Mouse (Mus musculus) cerebellum, adult 2 months (tissue): ENCODE measurements around the gene Tmem204. TPM values are rescaled to one million over a fixed set of nuclear protein-coding genes. Genes with fewer than 3 reads are reported as not detected.
A peak's percentile ranks its signal among the peaks of the same experiment; 100 is the strongest.

Source experiments
- DNase-seq, 2 experiments: peaks; one replicate each; pipeline ENCODE4 v3.0.0; 2021
- H3K27ac ChIP-seq: fragments of 200-500 bp; 2 replicates; pipeline ENCODE4 v1.5.1; 2012; ENCODE audit warnings: low read length, control low read depth, inconsistent platforms; ENCODE audit not compliant: insufficient read depth
- H3K27me3 ChIP-seq: fragments of 200-500 bp; 2 replicates; pipeline ENCODE4 v1.6.1; 2012; ENCODE audit warnings: inconsistent platforms, mild to moderate bottlenecking, low read length, moderate library complexity; ENCODE audit not compliant: control insufficient read depth, insufficient read depth
- H3K4me1 ChIP-seq: fragments of 200-500 bp; 2 replicates; pipeline ENCODE4 v1.6.1; 2011; ENCODE audit warnings: low read length; ENCODE audit not compliant: control insufficient read depth, insufficient read depth
- H3K4me3 ChIP-seq: fragments of 200-500 bp; replicated peaks from 2 replicates; pipeline ENCODE3; 2011; ENCODE audit warnings: mild to moderate bottlenecking, low read depth, low read length, control low read depth; ENCODE audit not compliant: insufficient read depth
- CTCF ChIP-seq: fragments of 200-500 bp; IDR thresholded peaks from 2 replicates; pipeline ENCODE4 v1.5.1; 2011; ENCODE audit warnings: low read depth, mild to moderate bottlenecking, control low read depth, low read length, moderate library complexity, borderline replicate concordance; ENCODE audit not compliant: insufficient read depth
- POLR2A ChIP-seq: fragments of 200-500 bp; IDR thresholded peaks from 2 replicates; pipeline ENCODE4 v1.6.1; 2011; ENCODE audit warnings: low read length, control low read depth, borderline replicate concordance; ENCODE audit not compliant: insufficient read depth
- WGBS: fragments of 180-500 bp; shearing (Covaris S2); methylation state at CpG from one replicate; pipeline ENCODE4 v1.1.7; 2018; 5-methylcytosine and 5-hydroxymethylcytosine counted together
- polyA plus RNA-seq: library from polyadenylated mRNA; depleted of rRNA; stranded (reverse); fragments of >200 nt; gene quantifications from 2 replicates; pipeline ENCODE4 v1.2.3, GENCODE M21; 2012

Tmem204 gene
- polyA plus RNA-seq, 1 experiment: 20.4 TPM

GRCm38 (mm10) chr17:25107786-25108185 lies 24.4 kb upstream of the Tmem204 start:
- TF ChIP-seq POLR2A: no peak
- TF ChIP-seq CTCF: no peak
- WGBS: 31% methylated on average over 16 of the region's 16 CpGs
- DNase-seq: peak in 1 of 2 experiments; percentile 38
- Histone ChIP-seq H3K4me3 (no peak overlapping the region), H3K4me1 (peaks cover 31% of the 10 kb centered on the region), H3K27ac (no peak overlapping the region), H3K27me3 (no peaks in the 10 kb centered on the region)

GRCm38 (mm10) chr17:25101338-25101737 lies 17.9 kb upstream of the Tmem204 start:
- Histone ChIP-seq H3K4me3 (no peak overlapping the region), H3K4me1 (peaks cover 9% of the 10 kb centered on the region; the same call in 1 of the 2 replicates), H3K27ac (no peak overlapping the region), H3K27me3 (no peaks in the 10 kb centered on the region)
- WGBS: 91% methylated on average over 11 of the region's 11 CpGs
- no peak for DNase-seq
- no peak for TF ChIP-seq CTCF
- no peak for TF ChIP-seq POLR2A

- TF ChIP-seq POLR2A: no peak
- TF ChIP-seq CTCF: no peak
- no peak overlapping the region for H3K4me3 ChIP-seq
- no peak for DNase-seq
- no peak overlapping the region for H3K27ac ChIP-seq
- WGBS: 92% methylated on average over 6 of the region's 6 CpGs
- H3K27me3 ChIP-seq: no peaks in the 10 kb centered on the region
- H3K4me1 ChIP-seq: peaks cover 16% of the 10 kb centered on the region
These were observed 16.7 kb upstream of the Tmem204 start for GRCm38 (mm10) chr17:25100052-25100451.

GRCm38 (mm10) chr17:25096221-25096620 lies 12.8 kb upstream of the Tmem204 start:
- no peak overlapping the region for H3K4me3 ChIP-seq
- H3K27me3 ChIP-seq: no peaks in the 10 kb centered on the region
- 11% methylated on average over 2 of the region's 2 CpGs for WGBS
- peak; percentile 56 to 76 for DNase-seq
- TF ChIP-seq POLR2A (no peak), CTCF (no peak)
- H3K27ac ChIP-seq: no peak overlapping the region
- peaks cover 16% of the 10 kb centered on the region for H3K4me1 ChIP-seq

- WGBS: 84% methylated on average over 10 of the region's 10 CpGs
- Histone ChIP-seq H3K4me3 (no peak overlapping the region), H3K27me3 (no peaks in the 10 kb centered on the region), H3K27ac (no peak overlapping the region), H3K4me1 (peaks cover 2% of the 10 kb centered on the region)
- TF ChIP-seq CTCF (no peak), POLR2A (no peak)
- no peak for DNase-seq
These were observed 7.1 kb upstream of the Tmem204 start for GRCm38 (mm10) chr17:25090450-25090849.

- TF ChIP-seq POLR2A (no peak), CTCF (no peak)
- H3K27ac ChIP-seq: no peak overlapping the region
These were observed 5.8 kb upstream of the Tmem204 start for GRCm38 (mm10) chr17:25089158-25089557.

GRCm38 (mm10) chr17:25086724-25087123 lies 3.3 kb upstream of the Tmem204 start:
- Histone ChIP-seq H3K4me3 (no peak overlapping the region), H3K27ac (no peak overlapping the region), H3K4me1 (no peaks in the 10 kb centered on the region; the same call in 1 of the 2 replicates), H3K27me3 (no peaks in the 10 kb centered on the region)
- no peak for DNase-seq
- no peak for TF ChIP-seq POLR2A
- no peak for TF ChIP-seq CTCF
- WGBS: 78% methylated on average over 7 of the region's 7 CpGs

More at GRCm38 (mm10) chr17:25089158-25089557, 5.8 kb upstream of the Tmem204 start:
- 91% methylated on average over 10 of the region's 10 CpGs for WGBS
- Histone ChIP-seq H3K27me3 (no peaks in the 10 kb centered on the region), H3K4me3 (no peak overlapping the region), H3K4me1 (no peaks in the 10 kb centered on the region; the same call in 1 of the 2 replicates)
- no peak for DNase-seq

- DNase-seq: no peak
- no peak overlapping the region for H3K4me3 ChIP-seq
- no peaks in the 10 kb centered on the region for H3K27me3 ChIP-seq
- TF ChIP-seq POLR2A (no peak), CTCF (no peak)
- WGBS: 82% methylated on average over 13 of the region's 13 CpGs
- no peaks in the 10 kb centered on the region for H3K4me1 ChIP-seq
- H3K27ac ChIP-seq: no peak overlapping the region
These were observed 1.5 kb upstream of the Tmem204 start for GRCm38 (mm10) chr17:25084835-25085385.
